ENCODE assay signal across 8 mouse cellular contexts in the genomic region with DNA sequence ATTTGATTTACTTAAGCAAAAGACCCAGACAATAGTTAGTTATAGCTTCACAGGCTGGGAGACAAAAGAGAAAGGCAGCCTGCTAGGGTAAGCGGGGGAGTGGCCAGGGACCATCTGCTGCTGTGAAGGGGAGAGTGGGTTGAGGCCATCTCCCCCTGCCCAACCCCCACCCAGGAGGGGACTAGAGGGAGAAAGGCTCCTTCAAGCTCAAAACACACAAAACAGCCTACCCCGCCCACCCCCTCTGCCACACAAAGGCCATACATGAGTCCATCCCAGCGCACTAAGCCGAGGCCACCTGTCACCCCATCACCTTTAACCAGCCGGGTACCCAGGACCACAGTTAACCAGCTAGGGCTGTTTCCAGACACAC. TPM values are rescaled to one million over a fixed set of nuclear protein-coding genes. Genes with fewer than 3 reads are reported as not detected.
DNase-seq lines count a peak whose midpoint lies in the region; ATAC-seq and TF ChIP-seq lines count a peak whose summit lies in the region.

No protein-coding gene starts in this region.

- H3K36me3 ChIP-seq in intestine, embryonic 14.5 days (ENCODE audit: control insufficient read depth, insufficient read depth, low read length), result no peaks in the 10 kb centered on the region; the same call in 1 of the 2 replicates
- H3K36me3 ChIP-seq in neural tube, embryonic 15.5 days, result no peaks in the 10 kb centered on the region

- no peaks in the 10 kb centered on the region for H3K27me3 ChIP-seq in intestine, embryonic 14.5 days (replicated peaks; ENCODE audit: control insufficient read depth, insufficient read depth, low read length)
- H3K27me3 ChIP-seq in neural tube, embryonic 15.5 days (replicated peaks), result 0 out of 2 replicates have a peak, but pooled peaks cover 3% of the 10 kb centered on the region

- intact Hi-C loops in left cerebral cortex, adult 2 months (cut with DNase I), result no loop called here
- intact Hi-C loops in left cerebral cortex, postnatal 25 days (cut with DNase I), result no loop called here

- 0 out of 2 replicates have a peak, but pooled peaks cover 3% of the 10 kb centered on the region for H3K9me3 ChIP-seq in intestine, embryonic 14.5 days (ENCODE audit: control insufficient read depth, low read length)
- no peaks in the 10 kb centered on the region for H3K9me3 ChIP-seq in neural tube, embryonic 15.5 days (replicated peaks)

- H3K4me1 ChIP-seq in intestine, embryonic 14.5 days (replicated peaks; ENCODE audit: control insufficient read depth, insufficient read depth, low read length), result peaks cover 6% of the 10 kb centered on the region
- H3K4me1 ChIP-seq in neural tube, embryonic 15.5 days, result peaks cover 39% of the 10 kb centered on the region

- DNase-seq in left cerebral cortex, adult 2 months (ENCODE audit: extremely low spot score in 1 of 2, low spot score in 2 of 2), result no peak
- DNase-seq in left cerebral cortex, adult 11 months (ENCODE audit: low spot score), result no peak
- DNase-seq in embryo, embryonic 11 days, result peak; percentile 85
- DNase-seq in intestine, embryonic 14.5 days (ENCODE audit: low spot score), result no peak
- DNase-seq in left cerebral cortex, postnatal 25 days (ENCODE audit: low spot score in 2 of 2), result no peak
- no peak for DNase-seq in urinary bladder, postnatal 4 days (ENCODE audit: low spot score in 2 of 2)

- H3K27ac ChIP-seq in left cerebral cortex, adult 2 months, result peak overlapping the region; percentile 67; the same call in 1 of the 2 replicates
- H3K27ac ChIP-seq in intestine, embryonic 14.5 days (ENCODE audit: low read depth), result peak overlapping the region; percentile 29; the same call in 1 of the 2 replicates
- 0 out of 2 replicates have a peak overlapping the region, but pooled peaks have one; percentile 30 for H3K27ac ChIP-seq in neural tube, embryonic 15.5 days (replicated peaks)

- H3K9ac ChIP-seq in intestine, embryonic 14.5 days (ENCODE audit: low read length), result 0 out of 2 replicates have a peak overlapping the region, but pooled peaks have one; percentile 5
- H3K9ac ChIP-seq in neural tube, embryonic 15.5 days (replicated peaks), result no peak overlapping the region

- no peak overlapping the region for H3K4me3 ChIP-seq in left cerebral cortex, adult 2 months
- 0 out of 2 replicates have a peak overlapping the region, but pooled peaks have one; percentile 13 for H3K4me3 ChIP-seq in intestine, embryonic 14.5 days (ENCODE audit: low read depth, low read length)
- H3K4me3 ChIP-seq in neural tube, embryonic 15.5 days (replicated peaks), result no peak overlapping the region

- peak overlapping the region; percentile 38 for H3K4me2 ChIP-seq in intestine, embryonic 14.5 days (ENCODE audit: low read length)
- H3K4me2 ChIP-seq in neural tube, embryonic 15.5 days, result peak overlapping the region; percentile 43

- no peak for ATAC-seq in intestine, embryonic 14.5 days (replicated peaks; ENCODE audit: low FRiP score, low TSS enrichment, low read depth)
- no peak for ATAC-seq in neural tube, embryonic 15.5 days (ENCODE audit: low FRiP score)
- ATAC-seq in activated CD4-positive, CD25-positive, alpha-beta regulatory T cell, adult 4 months, result no peak

- TF ChIP-seq CTCF in left cerebral cortex, adult 2 months (IDR thresholded peaks at IDR 0.05), result no peak

- WGBS in intestine, embryonic 14.5 days, result 43% methylated on average over 5 of the region's 5 CpGs
- WGBS in neural tube, embryonic 15.5 days, result 12% methylated on average over 5 of the region's 5 CpGs

RNA-seq across cellular contexts. Expression of a gene that starts 2.3 kb away (rescaled TPM):
- total RNA-seq in left cerebral cortex, adult 2 months (2021), result 1 to 10 TPM; 5.0 to 6.2 TPM
- polyA plus RNA-seq in intestine, embryonic 14.5 days (2014; fragmentation: Nextera tagmentation; extraction: Ambion mirVana), result 18.4 and 19.1 TPM in 2 replicates
- polyA plus RNA-seq in neural tube, embryonic 15.5 days (2015; fragmentation: Nextera tagmentation; extraction: Ambion mirVana), result 14.5 and 22.6 TPM in 2 replicates
- 1 to 10 TPM; 6.0 to 6.1 TPM for total RNA-seq in left cerebral cortex, postnatal 25 days (2021)
- polyA plus RNA-seq in activated CD4-positive, CD25-positive, alpha-beta regulatory T cell, adult 4 months (2017; shearing (Covaris generic)), result 10 to 100 TPM; 47.5 to 55.4 TPM

RNA-seq across cellular contexts. Expression of a gene that starts 31.9 kb away (rescaled TPM):
- total RNA-seq in left cerebral cortex, adult 2 months (2021), result 1 to 10 TPM; 4.8 TPM
- polyA plus RNA-seq in intestine, embryonic 14.5 days (2014; fragmentation: Nextera tagmentation; extraction: Ambion mirVana), result 7.3 and 8.6 TPM in 2 replicates
- 1.9 and 3.7 TPM in 2 replicates for polyA plus RNA-seq in neural tube, embryonic 15.5 days (2015; fragmentation: Nextera tagmentation; extraction: Ambion mirVana)
- 1 to 10 TPM; 3.9 to 4.2 TPM for total RNA-seq in left cerebral cortex, postnatal 25 days (2021)
- polyA plus RNA-seq in activated CD4-positive, CD25-positive, alpha-beta regulatory T cell, adult 4 months (2017; shearing (Covaris generic)), result not detected

RNA-seq across cellular contexts. Expression of a gene that starts 52.4 kb away (rescaled TPM):
- 100 to 1,000 TPM; 144 to 177 TPM for total RNA-seq in left cerebral cortex, adult 2 months (2021)
- 0.03 TPM in 1 of 2 replicates, not detected in the other for polyA plus RNA-seq in intestine, embryonic 14.5 days (2014; fragmentation: Nextera tagmentation; extraction: Ambion mirVana)
- polyA plus RNA-seq in neural tube, embryonic 15.5 days (2015; fragmentation: Nextera tagmentation; extraction: Ambion mirVana), result 9.8 and 10.6 TPM in 2 replicates
- total RNA-seq in left cerebral cortex, postnatal 25 days (2021), result 100 to 1,000 TPM; 137 to 153 TPM
- polyA plus RNA-seq in activated CD4-positive, CD25-positive, alpha-beta regulatory T cell, adult 4 months (2017; shearing (Covaris generic)), result not detected

Comparison
In these comparisons a context has a peak if more than half of its experiments do, and no peak if none do; other contexts are left out.
1. RNA of a gene that starts 52.4 kb away (polyA plus RNA-seq): 9.8 to 10.6 TPM in neural tube, embryonic 15.5 days; 0.03 TPM in intestine, embryonic 14.5 days and not detected in activated CD4-positive, CD25-positive, alpha-beta regulatory T cell, adult 4 months; every median in the first group is over 10 times any median in the second.
2. Peak in every context shown above with its lines, with median percentiles within 50 percentile points of each other: H3K27ac ChIP-seq.